Mouse (Mus musculus) heart, embryonic 15.5 days (tissue): Measurements from ENCODE around the gene Slc44a3. TPM values are rescaled to one million over a fixed set of nuclear protein-coding genes. Genes with fewer than 3 reads are reported as not detected.

Experiments
- ATAC-seq: fragments of 200-750 bp; cut with Nextera tagmentation; replicated peaks from 2 replicates; pipeline ENCODE4 v1.8.0; 2017; ENCODE audit warnings: low read depth, moderate TSS enrichment; ENCODE audit not compliant: insufficient number of reproducible peaks, insufficient read depth, low FRiP score
- H3K27ac ChIP-seq: fragments of 300-500 bp; sonication (generic); 2 replicates; pipeline ENCODE4 v1.5.1; 2015; ENCODE audit warnings: mild to moderate bottlenecking, inconsistent platforms
- H3K27me3 ChIP-seq: fragments of 300-500 bp; sonication (generic); 2 replicates; pipeline ENCODE4 v1.6.1; 2015; ENCODE audit warnings: inconsistent platforms
- H3K36me3 ChIP-seq: fragments of 300-500 bp; sonication (generic); 2 replicates; pipeline ENCODE4 v1.6.1; 2015; ENCODE audit warnings: mild to moderate bottlenecking, inconsistent platforms
- H3K4me1 ChIP-seq: fragments of 300-500 bp; sonication (generic); replicated peaks from 2 replicates; pipeline ENCODE4 v1.6.1; 2015; ENCODE audit warnings: inconsistent platforms
- H3K4me2 ChIP-seq: fragments of 300-500 bp; sonication (generic); 2 replicates; pipeline ENCODE4 v1.6.1; 2015; ENCODE audit warnings: inconsistent platforms, mild to moderate bottlenecking, moderate library complexity
- H3K4me3 ChIP-seq: fragments of 300-500 bp; sonication (generic); 2 replicates; pipeline ENCODE4 v1.5.1; 2015; ENCODE audit warnings: mild to moderate bottlenecking, inconsistent platforms
- H3K9ac ChIP-seq: fragments of 300-500 bp; sonication (generic); 2 replicates; pipeline ENCODE4 v1.6.1; 2015; ENCODE audit warnings: mild to moderate bottlenecking, inconsistent platforms
- H3K9me3 ChIP-seq: fragments of 300-500 bp; sonication (generic); replicated peaks from 2 replicates; pipeline ENCODE4 v1.6.1; 2016; ENCODE audit warnings: inconsistent platforms
- WGBS: fragments of 180-500 bp; shearing (Covaris S2); methylation state at CpG from one replicate; pipeline ENCODE4 v1.1.7; 2015; ENCODE audit warnings: mixed read lengths; 5-methylcytosine and 5-hydroxymethylcytosine counted together
- polyA plus RNA-seq: library from polyadenylated mRNA; unstranded; fragments of >200 nt; fragmentation: Nextera tagmentation; extraction: Ambion mirVana; gene quantifications from 2 replicates; pipeline ENCODE4 v1.2.1, GENCODE M21; 2015

Slc44a3 gene
- polyA plus RNA-seq, 1 experiment from 2014 or later = 0.94 TPM

DNA sequence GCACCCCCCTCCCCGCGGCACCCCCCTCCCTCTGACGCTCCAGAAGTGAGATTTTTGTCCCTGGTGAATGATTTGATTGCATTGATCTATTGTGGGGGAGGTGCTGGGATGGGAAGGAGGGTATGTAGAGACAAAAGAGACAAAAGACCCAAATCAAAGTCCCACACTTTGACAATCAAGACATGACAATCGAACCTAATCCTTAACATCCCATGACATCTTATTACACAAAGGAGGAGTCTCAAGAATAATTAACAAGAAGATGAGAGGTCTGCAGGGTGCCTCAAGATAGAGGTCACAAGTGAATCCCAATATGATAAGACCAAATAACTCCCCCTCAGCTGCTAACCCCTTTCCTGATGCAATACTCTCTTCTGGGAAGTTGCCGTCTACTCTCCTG, 37.6 kb upstream of the Slc44a3 start:
- WGBS = 74% methylated on average over 5 of the region's 5 CpGs
- no peak for ATAC-seq
- H3K4me2 ChIP-seq = no peak overlapping the region

DNA sequence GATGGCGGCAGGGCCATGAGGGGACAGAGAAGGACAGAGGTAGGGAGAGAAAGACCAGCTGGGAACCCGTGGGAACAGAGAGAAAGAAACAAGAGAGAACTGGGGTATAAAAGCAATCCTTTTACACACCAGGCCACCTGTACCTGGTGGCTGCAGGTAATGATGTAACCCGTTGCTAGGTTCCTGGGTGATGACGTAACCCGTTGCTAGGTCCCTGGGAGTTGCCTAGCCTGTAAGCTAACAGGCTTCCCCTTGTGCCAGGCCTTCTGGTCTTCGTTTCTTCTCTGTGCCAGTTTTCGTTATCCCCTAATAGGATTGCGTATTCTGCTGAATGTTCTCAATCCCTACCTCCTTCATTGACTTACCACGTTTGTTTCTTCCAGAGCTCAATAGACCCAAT, 36.8 kb upstream of the Slc44a3 start:
- ATAC-seq = no peak
- Histone ChIP-seq H3K27ac (no peak overlapping the region), H3K9ac (no peak overlapping the region), H3K4me3 (no peak overlapping the region), H3K4me1 (no peaks in the 10 kb centered on the region), H3K9me3 (no peaks in the 10 kb centered on the region), H3K4me2 (no peak overlapping the region), H3K27me3 (no peaks in the 10 kb centered on the region), H3K36me3 (no peaks in the 10 kb centered on the region)
- WGBS = 89% methylated on average over 9 of the region's 9 CpGs

More for the DNA sequence above, 37.6 kb upstream of the Slc44a3 start:
- Histone ChIP-seq H3K9me3 (no peaks in the 10 kb centered on the region), H3K4me1 (no peaks in the 10 kb centered on the region), H3K4me3 (no peak overlapping the region), H3K36me3 (no peaks in the 10 kb centered on the region), H3K27ac (no peak overlapping the region), H3K9ac (no peak overlapping the region), H3K27me3 (no peaks in the 10 kb centered on the region)

DNA sequence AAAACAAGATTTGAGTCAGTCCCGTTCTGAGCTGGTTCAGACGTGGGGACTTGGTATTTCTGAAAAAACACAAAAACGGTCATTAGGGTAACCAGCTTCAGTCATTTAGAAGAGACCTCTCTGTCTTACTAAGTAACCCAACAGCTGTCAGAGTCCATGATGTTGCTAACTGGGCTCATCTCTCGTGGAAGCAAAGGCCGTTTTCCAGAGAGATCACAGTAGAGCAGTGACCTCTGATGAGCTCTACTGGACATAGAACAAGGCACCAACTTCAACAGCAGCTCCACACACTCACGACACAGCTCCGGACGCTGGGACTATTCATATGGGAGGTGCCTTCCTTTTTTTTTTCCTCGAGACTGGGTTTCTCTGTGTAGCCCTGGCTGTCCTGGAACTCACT, 35.7 kb upstream of the Slc44a3 start:
- H3K27me3 ChIP-seq = no peaks in the 10 kb centered on the region
- H3K4me1 ChIP-seq = no peaks in the 10 kb centered on the region
- WGBS = 82% methylated on average over 9 of the region's 9 CpGs
- H3K27ac ChIP-seq = no peak overlapping the region
- no peak overlapping the region for H3K4me2 ChIP-seq
- H3K36me3 ChIP-seq = no peaks in the 10 kb centered on the region
- no peaks in the 10 kb centered on the region for H3K9me3 ChIP-seq
- no peak overlapping the region for H3K9ac ChIP-seq
- H3K4me3 ChIP-seq = no peak overlapping the region
- ATAC-seq = no peak

DNA sequence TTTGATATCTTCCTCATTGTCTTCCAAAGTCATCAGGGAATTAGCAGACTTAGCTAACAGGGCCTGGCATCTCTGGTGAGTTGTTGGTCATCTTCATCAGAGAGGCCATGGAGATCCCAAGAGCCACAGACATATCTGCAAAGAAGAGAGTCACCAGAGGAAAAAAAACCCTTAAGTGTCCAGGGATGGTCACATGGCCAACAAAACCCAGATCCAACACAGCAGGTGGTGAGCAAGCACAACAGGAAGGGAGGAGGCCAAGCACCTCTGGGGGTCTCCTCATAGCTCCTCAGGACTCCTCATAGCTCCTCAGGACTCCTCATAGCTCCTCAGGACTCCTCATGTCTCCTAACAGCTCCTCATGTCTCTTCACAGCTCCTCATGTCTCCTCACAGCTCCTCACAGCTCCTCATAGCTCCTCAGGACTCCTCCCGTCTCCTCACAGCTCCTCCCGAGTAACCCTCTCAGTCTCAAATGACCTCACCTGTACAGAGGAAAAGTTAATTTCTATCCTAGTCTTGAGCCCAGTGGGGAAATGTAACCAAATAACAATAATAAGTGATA, 35.2 kb upstream of the Slc44a3 start:
- Histone ChIP-seq H3K4me1 (no peaks in the 10 kb centered on the region), H3K36me3 (no peaks in the 10 kb centered on the region), H3K9me3 (no peaks in the 10 kb centered on the region), H3K4me3 (no peak overlapping the region), H3K27me3 (no peaks in the 10 kb centered on the region), H3K4me2 (no peak overlapping the region), H3K27ac (no peak overlapping the region), H3K9ac (no peak overlapping the region)
- WGBS = 73% methylated on average over 2 of the region's 2 CpGs
- no peak for ATAC-seq

DNA sequence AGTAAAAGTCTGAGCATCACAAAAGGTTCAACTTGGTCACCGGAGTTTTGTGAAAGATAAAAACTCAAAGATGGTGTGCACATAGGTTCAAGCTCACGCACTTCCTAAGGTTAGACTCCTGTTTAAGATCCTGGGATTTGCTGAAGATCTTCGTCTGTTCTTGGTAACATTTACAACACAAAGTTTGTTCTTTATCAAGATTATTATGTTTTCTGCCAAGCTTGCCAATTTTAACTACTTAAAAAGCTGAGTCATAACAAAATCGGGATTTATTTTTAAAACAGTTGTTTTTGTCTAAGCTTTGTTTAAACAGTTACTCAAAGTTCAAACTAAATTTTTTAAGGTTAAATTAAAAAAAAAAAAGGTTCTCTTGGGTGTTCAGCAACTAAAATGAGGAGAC, 34.7 kb upstream of the Slc44a3 start:
- Histone ChIP-seq H3K4me2 (no peak overlapping the region), H3K4me1 (no peaks in the 10 kb centered on the region), H3K4me3 (no peak overlapping the region), H3K27ac (no peak overlapping the region), H3K9me3 (no peaks in the 10 kb centered on the region), H3K27me3 (no peaks in the 10 kb centered on the region), H3K36me3 (no peaks in the 10 kb centered on the region), H3K9ac (no peak overlapping the region)
- WGBS = 72% methylated on average over 4 of the region's 4 CpGs
- ATAC-seq = no peak

DNA sequence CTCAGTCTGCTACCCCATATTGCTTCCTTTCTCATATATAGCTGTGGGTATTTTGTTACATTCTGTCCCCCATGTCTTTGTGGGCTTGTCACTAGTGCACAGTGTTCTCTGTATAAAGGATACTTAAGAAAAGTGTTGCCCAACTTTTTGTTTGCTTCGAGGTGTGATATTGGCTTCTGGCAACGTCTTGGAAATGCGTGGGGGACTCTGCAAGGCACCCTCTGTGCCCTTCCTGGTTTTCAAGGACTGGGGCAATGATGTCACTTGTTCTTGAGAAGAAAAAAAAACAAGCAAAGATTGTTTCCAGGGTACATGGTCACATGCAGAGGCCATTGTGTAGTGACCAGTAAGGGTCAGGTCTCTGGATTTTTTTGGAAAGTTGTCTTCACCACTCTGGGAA, 29.6 kb upstream of the Slc44a3 start:
- H3K27ac ChIP-seq = no peak overlapping the region
- H3K9me3 ChIP-seq = no peaks in the 10 kb centered on the region
- H3K27me3 ChIP-seq = no peaks in the 10 kb centered on the region
- 69% methylated on average over 3 of the region's 3 CpGs for WGBS
- no peaks in the 10 kb centered on the region for H3K36me3 ChIP-seq
- H3K9ac ChIP-seq = no peak overlapping the region
- H3K4me2 ChIP-seq = no peak overlapping the region
- peaks cover 3% of the 10 kb centered on the region; the same call in 1 of the 2 replicates for H3K4me1 ChIP-seq
- no peak for ATAC-seq
- H3K4me3 ChIP-seq = no peak overlapping the region

DNA sequence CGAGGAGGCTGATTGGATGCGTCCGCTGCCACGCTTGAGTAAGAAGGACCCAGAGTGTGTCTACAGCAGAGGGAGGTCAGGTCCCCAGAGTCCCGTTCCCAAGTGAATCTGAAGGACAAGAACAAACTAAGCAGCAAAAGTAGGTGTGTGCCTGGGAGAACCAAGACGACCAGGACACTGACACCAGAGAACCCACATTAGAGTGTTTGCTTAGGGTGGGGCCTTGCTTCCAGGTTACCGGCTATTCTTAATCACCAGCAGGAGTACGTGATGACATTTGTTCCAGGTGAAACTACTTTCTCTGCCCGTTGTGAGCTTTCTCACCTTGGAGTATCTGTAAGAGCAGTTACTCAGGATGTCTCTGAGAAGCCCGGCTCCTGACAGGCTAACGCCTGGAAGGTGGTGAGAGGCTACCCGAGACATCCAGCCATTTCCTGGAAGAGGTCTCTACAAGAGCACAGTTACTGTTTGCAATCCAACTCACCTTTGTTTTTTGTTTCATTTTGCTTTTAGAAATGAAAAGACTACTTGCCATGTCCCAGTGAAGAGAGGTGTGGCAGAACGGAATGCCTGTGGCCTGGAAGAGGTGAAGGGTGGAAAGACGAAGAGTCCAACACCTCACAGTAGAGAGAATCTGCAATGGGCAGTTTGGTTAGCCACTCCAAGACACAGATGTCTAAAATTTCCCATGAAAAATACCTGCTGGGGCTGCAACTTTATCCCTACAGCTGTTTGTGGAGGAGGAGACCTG, 28.1 kb upstream of the Slc44a3 start:
- Histone ChIP-seq H3K4me1 (peaks cover 3% of the 10 kb centered on the region; the same call in 1 of the 2 replicates), H3K4me2 (no peak overlapping the region), H3K27me3 (no peaks in the 10 kb centered on the region), H3K9me3 (no peaks in the 10 kb centered on the region), H3K27ac (no peak overlapping the region), H3K4me3 (no peak overlapping the region), H3K9ac (no peak overlapping the region), H3K36me3 (no peaks in the 10 kb centered on the region)
- whole genome bisulfite sequencing = 77% methylated on average over 14 of the region's 14 CpGs
- ATAC-seq = no peak

DNA sequence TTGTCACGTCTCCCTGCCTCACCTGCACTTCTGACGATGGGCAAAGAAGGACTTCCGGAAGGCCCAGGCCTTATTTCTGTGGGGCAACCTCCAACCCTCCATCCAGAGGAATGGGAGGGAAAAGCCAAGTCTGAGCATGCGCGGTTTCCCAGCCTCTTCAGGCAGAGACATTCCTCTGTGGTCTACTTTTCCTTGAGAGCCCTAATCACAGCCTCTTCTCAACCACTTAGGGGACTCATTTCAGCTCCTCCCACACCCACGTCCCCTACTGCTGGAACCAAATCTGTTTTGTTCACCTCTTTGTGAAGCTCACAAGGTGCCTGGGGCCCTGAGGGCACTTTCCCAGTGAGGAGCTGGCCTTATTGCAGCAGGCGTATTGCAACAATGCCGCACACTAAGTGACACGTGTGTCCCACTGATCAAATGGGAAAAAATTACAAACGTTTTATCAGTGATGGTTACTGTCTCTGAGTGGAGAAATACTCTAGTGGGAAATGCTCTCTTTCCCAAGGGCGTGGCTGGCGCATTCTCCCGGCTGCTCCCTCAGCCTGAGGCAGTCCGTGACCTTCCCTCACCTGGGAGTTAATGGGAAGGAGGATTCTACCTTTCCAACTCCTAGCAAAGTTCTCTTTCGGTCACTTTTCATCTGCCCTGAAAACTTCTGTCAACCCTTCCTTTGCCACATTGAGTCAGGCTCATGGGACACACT, 27.4 kb upstream of the Slc44a3 start:
- Histone ChIP-seq H3K9ac (no peak overlapping the region), H3K4me2 (no peak overlapping the region), H3K4me1 (peaks cover 3% of the 10 kb centered on the region; the same call in 1 of the 2 replicates), H3K27ac (no peak overlapping the region), H3K27me3 (no peaks in the 10 kb centered on the region), H3K4me3 (no peak overlapping the region), H3K9me3 (no peaks in the 10 kb centered on the region), H3K36me3 (no peaks in the 10 kb centered on the region)
- 71% methylated on average over 15 of the region's 15 CpGs for WGBS
- ATAC-seq = no peak

DNA sequence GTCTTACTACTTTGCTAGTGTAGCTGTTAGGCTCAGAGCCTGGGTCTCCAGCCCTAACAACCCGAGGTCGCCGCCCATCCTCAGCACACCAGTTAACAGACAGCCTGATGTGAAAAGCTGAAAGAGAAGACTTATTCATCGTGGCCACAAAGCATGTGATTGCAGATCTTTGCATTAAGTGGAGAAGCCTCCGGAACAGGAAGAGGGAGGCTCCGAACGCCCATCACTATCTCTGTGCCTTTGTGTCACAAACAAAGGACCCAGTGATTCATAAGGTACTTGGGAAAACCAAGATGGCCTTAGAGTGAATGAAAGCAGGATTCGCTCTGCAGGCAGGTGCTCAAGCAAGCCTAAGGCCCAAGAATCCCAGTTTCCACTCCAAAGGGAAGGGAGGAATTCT, 26.7 kb upstream of the Slc44a3 start:
- H3K9ac ChIP-seq = no peak overlapping the region
- no peak overlapping the region for H3K4me2 ChIP-seq
- 85% methylated on average over 8 of the region's 8 CpGs for WGBS
- no peaks in the 10 kb centered on the region for H3K36me3 ChIP-seq
- no peak for ATAC-seq
- H3K27ac ChIP-seq = no peak overlapping the region
- H3K4me3 ChIP-seq = no peak overlapping the region
- H3K9me3 ChIP-seq = no peaks in the 10 kb centered on the region
- H3K4me1 ChIP-seq = peaks cover 3% of the 10 kb centered on the region; the same call in 1 of the 2 replicates
- no peaks in the 10 kb centered on the region for H3K27me3 ChIP-seq

DNA sequence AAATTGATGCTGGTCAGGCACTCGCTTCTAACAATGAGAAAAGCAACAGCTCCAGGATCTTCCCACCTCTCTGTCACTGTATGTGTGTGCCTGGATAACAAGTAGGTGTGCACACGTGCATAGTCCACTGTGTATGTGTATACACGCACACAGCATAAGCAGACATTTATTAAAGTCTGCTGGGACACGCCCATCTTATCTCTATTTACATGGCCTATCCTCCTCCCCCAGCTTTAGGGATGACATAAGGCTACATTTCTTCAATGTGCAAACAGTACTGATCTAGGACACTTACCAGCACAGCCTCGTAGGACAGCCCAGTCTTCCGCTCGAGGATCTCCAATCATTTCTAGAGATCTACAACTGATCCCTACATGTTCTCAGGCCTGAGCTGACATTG, 24.1 kb upstream of the Slc44a3 start:
- 66% methylated on average over 7 of the region's 7 CpGs for WGBS

DNA sequence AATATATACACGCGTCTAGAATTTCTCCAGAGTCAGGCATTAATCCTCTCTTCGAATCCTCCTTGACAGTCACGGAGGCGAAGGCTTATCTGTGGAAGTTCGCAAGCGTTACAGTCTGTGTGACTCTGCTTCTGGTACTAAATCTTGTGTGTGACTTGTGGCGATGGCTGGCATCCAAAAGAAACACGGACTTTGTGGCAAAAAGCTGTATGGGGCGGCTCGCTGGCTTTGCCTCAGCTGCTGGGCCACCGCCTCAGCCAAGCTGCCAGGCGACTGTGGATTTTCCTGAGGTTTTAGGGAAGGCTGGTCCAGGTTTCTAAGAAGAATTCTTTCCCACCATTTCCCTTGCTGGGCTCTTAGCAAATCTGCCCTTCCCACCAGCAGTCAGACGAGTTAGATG, 21.1 kb upstream of the Slc44a3 start:
- H3K4me2 ChIP-seq = no peak overlapping the region
- no peaks in the 10 kb centered on the region for H3K4me1 ChIP-seq
- H3K4me3 ChIP-seq = no peak overlapping the region
- no peaks in the 10 kb centered on the region for H3K27me3 ChIP-seq
- H3K9ac ChIP-seq = no peak overlapping the region
- H3K9me3 ChIP-seq = no peaks in the 10 kb centered on the region
- 55% methylated on average over 14 of the region's 14 CpGs for WGBS
- no peak for ATAC-seq
- no peaks in the 10 kb centered on the region for H3K36me3 ChIP-seq
- H3K27ac ChIP-seq = no peak overlapping the region; the same call in 1 of the 2 replicates

More for the DNA sequence above, 24.1 kb upstream of the Slc44a3 start:
- peaks cover 3% of the 10 kb centered on the region; the same call in 1 of the 2 replicates for H3K4me1 ChIP-seq
- H3K4me3 ChIP-seq = no peak overlapping the region
- no peak overlapping the region for H3K9ac ChIP-seq
- H3K36me3 ChIP-seq = no peaks in the 10 kb centered on the region
- no peaks in the 10 kb centered on the region for H3K9me3 ChIP-seq
- no peak overlapping the region for H3K4me2 ChIP-seq
- H3K27ac ChIP-seq = no peak overlapping the region
- no peak for ATAC-seq
- H3K27me3 ChIP-seq = no peaks in the 10 kb centered on the region
